Mouse (Mus musculus): ENCODE measurements around the gene Cdk13. TPM values are rescaled to one million over a fixed set of nuclear protein-coding genes. Genes with fewer than 3 reads are reported as not detected.

The Cdk13 gene
- polyA plus RNA-seq, 1 experiment from 2014 or later = 18.3 TPM

- no peaks in the 10 kb centered on the region for H3K27me3 ChIP-seq
- H3K36me3 ChIP-seq = peaks cover 9% of the 10 kb centered on the region
- no peak for ATAC-seq (ENCODE audit: insufficient number of reproducible peaks, low FRiP score, low TSS enrichment, low read depth)
- no peak overlapping the region for H3K9ac ChIP-seq
- H3K4me1 ChIP-seq = no peaks in the 10 kb centered on the region
- no peak overlapping the region for H3K4me2 ChIP-seq
- no peaks in the 10 kb centered on the region for H3K9me3 ChIP-seq
- H3K4me3 ChIP-seq = no peak overlapping the region
- H3K27ac ChIP-seq = no peak overlapping the region
- WGBS = 92% methylated on average over 3 of the region's 3 CpGs
These were observed 76.1 kb downstream of the Cdk13 start for GRCm38 (mm10) chr13:17728798-17729197.

GRCm38 (mm10) chr13:17727922-17728321 is 77.0 kb downstream of the Cdk13 start:
- Histone ChIP-seq H3K9me3 (no peaks in the 10 kb centered on the region), H3K27ac (no peak overlapping the region), H3K36me3 (peaks cover 9% of the 10 kb centered on the region), H3K4me1 (no peaks in the 10 kb centered on the region), H3K9ac (no peak overlapping the region), H3K4me3 (no peak overlapping the region), H3K4me2 (no peak overlapping the region), H3K27me3 (no peaks in the 10 kb centered on the region)
- WGBS = 94% methylated on average over 4 of the region's 4 CpGs
- ATAC-seq (ENCODE audit: insufficient number of reproducible peaks, low FRiP score, low TSS enrichment, low read depth) = no peak

GRCm38 (mm10) chr13:17717357-17717756 is 87.5 kb downstream of the Cdk13 start:
- Histone ChIP-seq H3K27ac (no peak overlapping the region), H3K9ac (no peak overlapping the region), H3K36me3 (peaks cover 29% of the 10 kb centered on the region), H3K4me3 (no peak overlapping the region), H3K27me3 (no peaks in the 10 kb centered on the region), H3K4me1 (no peaks in the 10 kb centered on the region), H3K4me2 (no peak overlapping the region), H3K9me3 (no peaks in the 10 kb centered on the region)
- WGBS = 79% methylated on average over 1 of the region's 1 CpGs
- no peak for ATAC-seq (ENCODE audit: insufficient number of reproducible peaks, low FRiP score, low TSS enrichment, low read depth)

DNA sequence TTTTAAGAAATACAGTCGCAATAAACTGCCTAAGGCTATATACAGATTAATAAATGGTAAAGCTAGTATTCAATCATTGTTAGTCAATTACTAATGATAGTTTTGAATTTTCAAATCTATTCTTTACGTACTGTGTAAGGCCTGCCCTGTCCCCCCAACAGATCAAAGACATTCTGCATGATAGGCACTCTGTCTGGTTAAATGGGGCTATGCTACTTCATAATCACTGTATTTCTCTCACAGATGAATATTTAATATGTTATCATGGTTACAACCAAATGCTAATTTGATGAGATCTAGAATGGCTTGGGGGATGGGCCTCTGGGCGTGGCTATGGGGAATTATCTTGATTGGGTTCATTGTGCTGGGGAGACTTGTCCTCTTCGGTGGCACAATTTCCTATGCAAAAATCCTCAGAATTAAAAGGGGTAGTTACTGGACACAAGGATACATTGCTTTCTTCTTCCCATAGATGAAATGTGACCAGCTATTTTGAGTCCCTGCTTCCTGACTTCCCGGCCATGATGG is 96.0 kb downstream of the Cdk13 start:
- Histone ChIP-seq H3K27me3 (no peaks in the 10 kb centered on the region), H3K4me3 (no peak overlapping the region), H3K4me2 (no peak overlapping the region), H3K27ac (no peak overlapping the region), H3K4me1 (no peaks in the 10 kb centered on the region), H3K9me3 (no peaks in the 10 kb centered on the region), H3K36me3 (no peaks in the 10 kb centered on the region), H3K9ac (no peak overlapping the region)
- no peak for ATAC-seq (ENCODE audit: insufficient number of reproducible peaks, low FRiP score, low TSS enrichment, low read depth)
- 83% methylated on average over 5 of the region's 5 CpGs for WGBS

GRCm38 (mm10) chr13:17705188-17705826 is 99.6 kb downstream of the Cdk13 start:
- Histone ChIP-seq H3K4me2 (no peak overlapping the region), H3K27me3 (no peaks in the 10 kb centered on the region), H3K4me1 (no peaks in the 10 kb centered on the region), H3K36me3 (no peaks in the 10 kb centered on the region), H3K9ac (no peak overlapping the region), H3K4me3 (no peak overlapping the region), H3K9me3 (no peaks in the 10 kb centered on the region), H3K27ac (no peak overlapping the region)
- 74% methylated on average over 6 of the region's 6 CpGs for WGBS
- no peak for ATAC-seq (ENCODE audit: insufficient number of reproducible peaks, low FRiP score, low TSS enrichment, low read depth)

GRCm38 (mm10) chr13:17702311-17702710 is 102.6 kb downstream of the Cdk13 start:
- Histone ChIP-seq H3K27ac (no peak overlapping the region), H3K4me2 (no peak overlapping the region), H3K36me3 (no peaks in the 10 kb centered on the region), H3K9me3 (no peaks in the 10 kb centered on the region), H3K4me1 (no peaks in the 10 kb centered on the region), H3K4me3 (no peak overlapping the region), H3K27me3 (no peaks in the 10 kb centered on the region), H3K9ac (no peak overlapping the region)
- no peak for ATAC-seq (ENCODE audit: insufficient number of reproducible peaks, low FRiP score, low TSS enrichment, low read depth)

DNA sequence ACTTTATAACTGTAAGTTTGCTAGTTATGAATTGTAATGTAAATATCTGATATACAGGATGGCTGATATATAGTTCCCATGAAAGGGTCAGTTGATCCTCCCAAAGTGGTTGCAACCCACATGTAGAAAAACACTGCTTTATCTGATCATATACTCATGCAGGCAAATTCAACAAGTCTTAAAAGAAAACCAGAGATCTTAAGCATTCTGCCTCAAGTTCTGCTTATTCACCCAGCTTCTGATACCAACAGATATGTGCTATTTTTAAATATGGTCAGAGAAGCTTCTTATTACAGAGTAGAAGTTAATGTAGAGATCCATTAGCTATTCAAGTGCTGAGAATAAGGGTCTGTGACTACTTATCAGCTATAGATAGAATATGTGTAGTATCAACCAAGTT is 103.6 kb downstream of the Cdk13 start:
- H3K4me3 ChIP-seq = no peak overlapping the region
- no peak overlapping the region for H3K9ac ChIP-seq
- H3K4me1 ChIP-seq = no peaks in the 10 kb centered on the region
- no peaks in the 10 kb centered on the region for H3K9me3 ChIP-seq
- no peak overlapping the region for H3K4me2 ChIP-seq
- no peak overlapping the region for H3K27ac ChIP-seq
- no peaks in the 10 kb centered on the region for H3K27me3 ChIP-seq
- no peaks in the 10 kb centered on the region for H3K36me3 ChIP-seq
- no peak for ATAC-seq (ENCODE audit: insufficient number of reproducible peaks, low FRiP score, low TSS enrichment, low read depth)

- no peaks in the 10 kb centered on the region for H3K9me3 ChIP-seq
- no peaks in the 10 kb centered on the region for H3K36me3 ChIP-seq
- no peak overlapping the region for H3K4me3 ChIP-seq
- no peak for ATAC-seq (ENCODE audit: insufficient number of reproducible peaks, low FRiP score, low TSS enrichment, low read depth)
- H3K4me2 ChIP-seq = no peak overlapping the region
- H3K9ac ChIP-seq = no peak overlapping the region
- no peak overlapping the region for H3K27ac ChIP-seq
- WGBS = 71% methylated on average over 3 of the region's 3 CpGs
- no peaks in the 10 kb centered on the region for H3K4me1 ChIP-seq
- H3K27me3 ChIP-seq = no peaks in the 10 kb centered on the region
These were observed 104.7 kb downstream of the Cdk13 start for GRCm38 (mm10) chr13:17700090-17700715.

GRCm38 (mm10) chr13:17695898-17696580 is 108.9 kb downstream of the Cdk13 start:
- 14% methylated on average over 7 of the region's 7 CpGs for WGBS
- H3K9me3 ChIP-seq = no peaks in the 10 kb centered on the region

DNA sequence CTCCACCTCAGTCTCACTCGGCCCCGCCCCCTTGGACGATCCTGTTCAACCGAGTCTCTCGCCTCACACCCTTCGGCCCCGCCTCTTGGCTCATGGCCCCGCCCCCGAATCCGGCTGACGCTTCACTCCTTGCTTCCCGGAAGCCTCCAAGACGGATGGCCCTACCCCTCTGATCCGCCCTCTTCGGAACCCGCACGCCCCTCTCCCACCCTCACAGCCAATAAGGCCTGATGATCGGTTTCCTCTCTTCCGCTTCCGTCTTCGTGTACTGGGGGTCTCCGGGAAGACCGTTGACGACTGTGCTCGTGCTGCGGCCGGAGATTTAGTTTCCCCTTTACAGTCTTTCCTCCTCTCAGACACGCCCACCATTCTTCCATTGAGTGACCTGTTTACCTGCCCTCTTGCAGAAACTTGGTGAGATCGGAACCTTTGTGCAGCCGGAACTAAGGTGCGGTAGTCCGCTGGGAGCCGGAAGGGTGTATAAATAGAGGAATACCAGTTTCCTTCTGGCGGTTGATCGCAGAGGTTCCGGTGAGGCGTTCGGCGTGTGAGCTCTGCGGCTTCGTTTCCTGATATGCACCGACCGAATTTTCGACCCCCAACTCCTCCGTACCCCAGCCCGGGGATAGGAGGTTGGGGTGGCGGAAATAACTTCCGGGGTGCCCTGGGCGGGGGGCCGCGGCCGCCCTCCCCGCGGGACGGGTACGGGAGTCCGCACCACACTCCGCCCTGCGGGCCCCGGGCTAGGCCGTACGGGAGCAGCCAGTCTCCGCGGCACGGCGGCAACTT is 109.8 kb downstream of the Cdk13 start, which contains the start of the genes Mplkip and Sugct:
Gene Mplkip (plus strand): TSS at position 282 of the 789 bp plus-strand sequence.
Gene Sugct (minus strand): TSS at position 643 of the 789 bp plus-strand sequence.
- WGBS = under 1% methylated on average over 66 of the region's 66 CpGs
- Histone ChIP-seq H3K9ac (peak within 1 kb of the TSS; percentile 79), H3K4me2 (peak within 1 kb of the TSS; percentile 56), H3K4me3 (peak within 1 kb of the TSS; percentile 73), H3K27me3 (no peaks in the 10 kb centered on the region), H3K27ac (peak within 1 kb of the TSS; percentile 92), H3K36me3 (no peaks in the 10 kb centered on the region), H3K9me3 (no peaks in the 10 kb centered on the region), H3K4me1 (peaks cover 3% of the 10 kb centered on the region; the same call in 1 of the 2 replicates)
- peak; percentile 99 for ATAC-seq (ENCODE audit: insufficient number of reproducible peaks, low FRiP score, low TSS enrichment, low read depth)

More at GRCm38 (mm10) chr13:17695898-17696580, 108.9 kb downstream of the Cdk13 start:
- H3K4me2 ChIP-seq = peak overlapping the region; percentile 56
- H3K4me3 ChIP-seq = peak overlapping the region; percentile 73
- H3K9ac ChIP-seq = peak overlapping the region; percentile 79
- H3K27ac ChIP-seq = peak overlapping the region; percentile 92
- no peaks in the 10 kb centered on the region for H3K36me3 ChIP-seq
- no peak for ATAC-seq (ENCODE audit: insufficient number of reproducible peaks, low FRiP score, low TSS enrichment, low read depth)
- peaks cover 3% of the 10 kb centered on the region; the same call in 1 of the 2 replicates for H3K4me1 ChIP-seq
- no peaks in the 10 kb centered on the region for H3K27me3 ChIP-seq

- WGBS = under 1% methylated on average over 17 of the region's 25 CpGs
- Histone ChIP-seq H3K27ac (peak overlapping the region; percentile 84), H3K4me1 (peaks cover 3% of the 10 kb centered on the region; the same call in 1 of the 2 replicates), H3K9me3 (no peaks in the 10 kb centered on the region), H3K4me3 (peak overlapping the region; percentile 73), H3K36me3 (no peaks in the 10 kb centered on the region), H3K9ac (peak overlapping the region; percentile 52), H3K27me3 (no peaks in the 10 kb centered on the region), H3K4me2 (peak overlapping the region; percentile 54)
- peak; percentile 68 for ATAC-seq (ENCODE audit: insufficient number of reproducible peaks, low FRiP score, low TSS enrichment, low read depth)
These were observed 110.5 kb downstream of the Cdk13 start for GRCm38 (mm10) chr13:17694414-17694813.

Measured in limb, embryonic 15.5 days (tissue).